Mouse (Mus musculus): ENCODE measurements at regions not wholly inside any gene's neighbourhood (a gene's known extent, or its start where the extent isn't known, plus 50 kb on each side); places are given as distances from the start of the nearest gene placed in this dataset.

GRCm38 (mm10) chr4:137210525-137210924 lies 66.8 kb upstream of the Wnt4 start:
- DNase-seq (ENCODE audit: low read depth, low spot score) = no peak
- Histone ChIP-seq H3K9ac (ENCODE audit: insufficient read depth, low read depth, low read length, poor library complexity, severe bottlenecking) (no peak overlapping the region), H3K27ac (ENCODE audit: insufficient read depth, low read depth, low read length, poor library complexity, severe bottlenecking) (no peak overlapping the region), H3K36me3 (ENCODE audit: control insufficient read depth, insufficient read depth, low read length, poor library complexity, severe bottlenecking) (no peaks in the 10 kb centered on the region), H3K4me1 (ENCODE audit: control insufficient read depth in 2 of 2, insufficient read depth in 2 of 2, low read length in 2 of 2, poor library complexity in 1 of 2) (no peaks in the 10 kb centered on the region; a peak in 1 of 4 replicates), H3K4me3 (ENCODE audit: insufficient read depth in 1 of 2, low read depth in 1 of 2, low read length in 2 of 2, poor library complexity in 1 of 2, severe bottlenecking in 1 of 2) (no peak overlapping the region), H3K9me3 (ENCODE audit: control insufficient read depth, insufficient read depth, low read depth, low read length) (no peaks in the 10 kb centered on the region)
- TF ChIP-seq ZNF384 (IDR thresholded peaks at IDR 0.05; ENCODE audit: low read depth, low read length) (no peak), MAFK (IDR thresholded peaks at IDR 0.05; ENCODE audit: insufficient read depth, low read depth, low read length) (no peak), HCFC1 (IDR thresholded peaks at IDR 0.05; ENCODE audit: borderline replicate concordance, insufficient read depth, low read length) (no peak), ZC3H11A (IDR thresholded peaks at IDR 0.05; ENCODE audit: borderline replicate concordance, low read depth, low read length) (no peak), CHD2 (IDR thresholded peaks at IDR 0.05; ENCODE audit: low read depth, low read length) (no peak)
- in situ Hi-C loops (cut with MboI; ENCODE audit: low sequenced_read_pairs in 2 of 2, unreplicated experiment in 2 of 2) = no loop called here

GRCm38 (mm10) chr4:137200968-137201367 lies 76.3 kb upstream of the Wnt4 start:
- DNase-seq (ENCODE audit: low read depth, low spot score) = no peak
- Histone ChIP-seq H3K4me1 (ENCODE audit: control insufficient read depth in 2 of 2, insufficient read depth in 2 of 2, low read length in 2 of 2, poor library complexity in 1 of 2) (peaks cover 0 to 5% of the 10 kb centered on the region in 2 experiments; a peak in 1 of 4 replicates), H3K9ac (ENCODE audit: insufficient read depth, low read depth, low read length, poor library complexity, severe bottlenecking) (no peak overlapping the region), H3K4me3 (ENCODE audit: insufficient read depth in 1 of 2, low read depth in 1 of 2, low read length in 2 of 2, poor library complexity in 1 of 2, severe bottlenecking in 1 of 2) (no peak overlapping the region), H3K27ac (ENCODE audit: insufficient read depth, low read depth, low read length, poor library complexity, severe bottlenecking) (no peak overlapping the region), H3K9me3 (ENCODE audit: control insufficient read depth, insufficient read depth, low read depth, low read length) (no peaks in the 10 kb centered on the region), H3K36me3 (ENCODE audit: control insufficient read depth, insufficient read depth, low read length, poor library complexity, severe bottlenecking) (no peaks in the 10 kb centered on the region)
- in situ Hi-C loops (cut with MboI; ENCODE audit: low sequenced_read_pairs in 2 of 2, unreplicated experiment in 2 of 2) = no loop called here
- TF ChIP-seq HCFC1 (IDR thresholded peaks at IDR 0.05; ENCODE audit: borderline replicate concordance, insufficient read depth, low read length) = no peak
- TF ChIP-seq ZC3H11A (IDR thresholded peaks at IDR 0.05; ENCODE audit: borderline replicate concordance, low read depth, low read length) = no peak
- TF ChIP-seq CHD2 (IDR thresholded peaks at IDR 0.05; ENCODE audit: low read depth, low read length) = no peak
- no peak for TF ChIP-seq ZNF384 (IDR thresholded peaks at IDR 0.05; ENCODE audit: low read depth, low read length)
- no peak for TF ChIP-seq MAFK (IDR thresholded peaks at IDR 0.05; ENCODE audit: insufficient read depth, low read depth, low read length)

GRCm38 (mm10) chr4:137200426-137200825 lies 76.9 kb upstream of the Wnt4 start:
- Histone ChIP-seq H3K4me1 (ENCODE audit: control insufficient read depth in 2 of 2, insufficient read depth in 2 of 2, low read length in 2 of 2, poor library complexity in 1 of 2) (peaks cover 0 to 5% of the 10 kb centered on the region in 2 experiments; a peak in 1 of 4 replicates), H3K27ac (ENCODE audit: insufficient read depth, low read depth, low read length, poor library complexity, severe bottlenecking) (no peak overlapping the region), H3K36me3 (ENCODE audit: control insufficient read depth, insufficient read depth, low read length, poor library complexity, severe bottlenecking) (no peaks in the 10 kb centered on the region), H3K9me3 (ENCODE audit: control insufficient read depth, insufficient read depth, low read depth, low read length) (no peaks in the 10 kb centered on the region), H3K4me3 (ENCODE audit: insufficient read depth in 1 of 2, low read depth in 1 of 2, low read length in 2 of 2, poor library complexity in 1 of 2, severe bottlenecking in 1 of 2) (no peak overlapping the region), H3K9ac (ENCODE audit: insufficient read depth, low read depth, low read length, poor library complexity, severe bottlenecking) (no peak overlapping the region)
- no peak for DNase-seq (ENCODE audit: low read depth, low spot score)
- in situ Hi-C loops (cut with MboI; ENCODE audit: low sequenced_read_pairs in 2 of 2, unreplicated experiment in 2 of 2) = no loop called here
- TF ChIP-seq ZC3H11A (IDR thresholded peaks at IDR 0.05; ENCODE audit: borderline replicate concordance, low read depth, low read length) (no peak), MAFK (IDR thresholded peaks at IDR 0.05; ENCODE audit: insufficient read depth, low read depth, low read length) (no peak), ZNF384 (IDR thresholded peaks at IDR 0.05; ENCODE audit: low read depth, low read length) (no peak), CHD2 (IDR thresholded peaks at IDR 0.05; ENCODE audit: low read depth, low read length) (no peak), HCFC1 (IDR thresholded peaks at IDR 0.05; ENCODE audit: borderline replicate concordance, insufficient read depth, low read length) (no peak)

GRCm38 (mm10) chr4:137196491-137196974 lies 80.8 kb upstream of the Wnt4 start:
- in situ Hi-C loops (cut with MboI; ENCODE audit: low sequenced_read_pairs in 2 of 2, unreplicated experiment in 2 of 2) = no loop called here
- no peaks in the 10 kb centered on the region for H3K36me3 ChIP-seq (ENCODE audit: control insufficient read depth, insufficient read depth, low read length, poor library complexity, severe bottlenecking)
- H3K27ac ChIP-seq (ENCODE audit: insufficient read depth, low read depth, low read length, poor library complexity, severe bottlenecking) = no peak overlapping the region
- H3K9me3 ChIP-seq (ENCODE audit: control insufficient read depth, insufficient read depth, low read depth, low read length) = no peaks in the 10 kb centered on the region
- no peaks in the 10 kb centered on the region for H3K4me1 ChIP-seq (ENCODE audit: control insufficient read depth in 2 of 2, insufficient read depth in 2 of 2, low read length in 2 of 2, poor library complexity in 1 of 2)
- no peak for TF ChIP-seq MAFK (IDR thresholded peaks at IDR 0.05; ENCODE audit: insufficient read depth, low read depth, low read length)
- no peak for TF ChIP-seq ZNF384 (IDR thresholded peaks at IDR 0.05; ENCODE audit: low read depth, low read length)
- TF ChIP-seq HCFC1 (IDR thresholded peaks at IDR 0.05; ENCODE audit: borderline replicate concordance, insufficient read depth, low read length) = no peak
- TF ChIP-seq ZC3H11A (IDR thresholded peaks at IDR 0.05; ENCODE audit: borderline replicate concordance, low read depth, low read length) = no peak
- TF ChIP-seq CHD2 (IDR thresholded peaks at IDR 0.05; ENCODE audit: low read depth, low read length) = no peak
- no peak for DNase-seq (ENCODE audit: low read depth, low spot score)
- H3K4me3 ChIP-seq (ENCODE audit: insufficient read depth in 1 of 2, low read depth in 1 of 2, low read length in 2 of 2, poor library complexity in 1 of 2, severe bottlenecking in 1 of 2) = no peak overlapping the region
- no peak overlapping the region for H3K9ac ChIP-seq (ENCODE audit: insufficient read depth, low read depth, low read length, poor library complexity, severe bottlenecking)

GRCm38 (mm10) chr4:137194106-137194505 lies 83.2 kb upstream of the Wnt4 start:
- H3K36me3 ChIP-seq (ENCODE audit: control insufficient read depth, insufficient read depth, low read length, poor library complexity, severe bottlenecking) = no peaks in the 10 kb centered on the region
- in situ Hi-C loops (cut with MboI; ENCODE audit: low sequenced_read_pairs in 2 of 2, unreplicated experiment in 2 of 2) = no loop called here
- no peaks in the 10 kb centered on the region for H3K4me1 ChIP-seq (ENCODE audit: control insufficient read depth in 2 of 2, insufficient read depth in 2 of 2, low read length in 2 of 2, poor library complexity in 1 of 2)
- H3K9ac ChIP-seq (ENCODE audit: insufficient read depth, low read depth, low read length, poor library complexity, severe bottlenecking) = no peak overlapping the region
- no peaks in the 10 kb centered on the region for H3K9me3 ChIP-seq (ENCODE audit: control insufficient read depth, insufficient read depth, low read depth, low read length)
- no peak overlapping the region for H3K4me3 ChIP-seq (ENCODE audit: insufficient read depth in 1 of 2, low read depth in 1 of 2, low read length in 2 of 2, poor library complexity in 1 of 2, severe bottlenecking in 1 of 2)
- no peak overlapping the region for H3K27ac ChIP-seq (ENCODE audit: insufficient read depth, low read depth, low read length, poor library complexity, severe bottlenecking)
- DNase-seq (ENCODE audit: low read depth, low spot score) = no peak
- TF ChIP-seq MAFK (IDR thresholded peaks at IDR 0.05; ENCODE audit: insufficient read depth, low read depth, low read length) (no peak), CHD2 (IDR thresholded peaks at IDR 0.05; ENCODE audit: low read depth, low read length) (no peak), HCFC1 (IDR thresholded peaks at IDR 0.05; ENCODE audit: borderline replicate concordance, insufficient read depth, low read length) (no peak), ZC3H11A (IDR thresholded peaks at IDR 0.05; ENCODE audit: borderline replicate concordance, low read depth, low read length) (no peak), ZNF384 (IDR thresholded peaks at IDR 0.05; ENCODE audit: low read depth, low read length) (no peak)
